Mouse (Mus musculus): Measurements from ENCODE around the gene Fam107a. TPM values are rescaled to one million over a fixed set of nuclear protein-coding genes. Genes with fewer than 3 reads are reported as not detected.

Gene Fam107a
- polyA plus RNA-seq, 1 experiment from 2014 or later = 8.2 TPM

DNA sequence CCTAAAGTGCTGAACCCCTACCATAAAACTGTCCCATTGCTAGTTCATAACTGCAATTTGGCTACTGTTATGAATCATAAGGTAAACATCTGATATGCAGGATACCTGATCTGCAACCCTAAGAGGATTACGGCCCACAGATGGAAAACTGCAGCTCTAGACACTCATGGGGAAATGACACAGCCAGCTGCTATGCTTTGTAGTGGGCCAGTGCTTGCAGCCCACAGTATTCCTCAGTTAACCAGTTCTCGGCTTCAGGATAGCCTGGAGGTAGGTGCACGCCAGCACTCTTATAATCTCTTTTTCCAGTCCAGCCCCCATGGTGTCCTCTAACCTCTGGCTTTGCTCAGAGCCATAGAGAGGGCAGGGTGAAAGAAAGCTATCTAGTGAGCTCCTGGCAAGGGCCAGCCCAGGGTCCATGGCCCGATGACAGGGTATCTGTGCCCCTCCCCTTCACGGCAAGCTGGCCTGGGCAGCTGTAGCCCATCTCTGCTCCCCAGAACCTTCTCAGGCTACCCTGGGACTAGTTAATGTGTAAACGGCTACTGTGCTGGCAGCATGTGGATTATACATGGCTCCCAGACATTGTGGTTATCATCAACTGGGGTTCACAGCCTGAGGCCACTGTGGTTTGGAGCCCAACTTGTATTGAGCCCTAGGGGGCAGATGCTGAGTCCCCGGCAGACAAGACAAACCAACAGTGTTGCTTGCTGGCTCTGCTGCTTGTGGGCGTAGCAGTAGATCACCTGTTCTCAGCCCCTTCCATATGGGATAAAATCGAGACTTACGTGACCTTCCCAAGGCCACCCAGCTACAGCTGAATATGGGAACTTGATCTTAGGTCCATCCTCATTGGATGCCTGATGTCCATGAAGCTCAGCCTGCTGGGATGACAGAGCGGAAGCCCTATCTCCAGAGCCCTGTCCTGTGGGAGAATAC is 14.8 kb upstream of the Fam107a start:
- DNase-seq (ENCODE audit: low spot score) = no peak
- Histone ChIP-seq H3K36me3 (ENCODE audit: insufficient read depth, low read length) (no peaks in the 10 kb centered on the region), H3K4me3 (replicated peaks; ENCODE audit: low read depth, low read length) (no peak overlapping the region), H3K9ac (ENCODE audit: low read depth, low read length) (no peak overlapping the region), H3K4me1 (replicated peaks; ENCODE audit: insufficient read depth, low read length) (peaks cover 21% of the 10 kb centered on the region), H3K4me2 (ENCODE audit: low read length) (no peak overlapping the region), H3K9me3 (replicated peaks; ENCODE audit: low read length) (no peaks in the 10 kb centered on the region), H3K27ac (peak overlapping the region; percentile 78), H3K27me3 (ENCODE audit: insufficient read depth, low read length) (no peaks in the 10 kb centered on the region)
- WGBS = 60% methylated on average over 11 of the region's 11 CpGs
- ATAC-seq (replicated peaks; ENCODE audit: low FRiP score, low read depth) = no peak
- no peak for TF ChIP-seq CTCF (IDR thresholded peaks at IDR 0.05; ENCODE audit: low read depth)

DNA sequence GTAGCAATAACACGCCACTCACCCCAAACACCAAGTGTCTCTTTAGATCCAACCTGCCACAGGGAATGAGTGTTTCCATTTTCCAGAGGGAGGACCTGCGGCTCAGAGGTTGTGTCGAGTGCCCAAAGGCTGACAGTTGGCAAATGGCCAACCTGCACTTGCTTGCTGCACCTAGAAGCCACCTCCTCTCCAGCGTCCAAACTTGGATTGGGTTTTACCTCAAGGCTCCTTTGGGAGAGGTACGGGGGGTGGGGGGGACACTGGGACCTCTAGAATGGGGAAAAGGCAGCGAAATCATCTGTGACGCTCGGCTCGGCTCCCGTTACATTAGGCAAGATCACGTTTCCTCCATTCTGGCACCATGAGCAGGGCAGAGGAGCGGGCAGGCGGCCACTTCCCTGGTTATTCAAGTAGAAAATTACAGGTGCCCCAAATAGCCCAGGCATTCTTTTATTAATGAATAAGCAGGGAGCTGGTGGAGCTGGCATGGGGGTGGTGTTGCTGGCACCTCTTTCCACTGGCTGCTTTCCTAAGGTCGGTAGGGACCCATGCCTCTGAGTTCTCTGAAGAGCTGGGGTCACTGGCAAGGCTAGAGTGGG is 13.6 kb upstream of the Fam107a start:
- no peaks in the 10 kb centered on the region for H3K27me3 ChIP-seq (ENCODE audit: insufficient read depth, low read length)
- WGBS = 38% methylated on average over 14 of the region's 14 CpGs
- DNase-seq (ENCODE audit: low spot score) (peak; percentile 83), ATAC-seq (replicated peaks; ENCODE audit: low FRiP score, low read depth) (peak; percentile 60)
- H3K4me3 ChIP-seq (replicated peaks; ENCODE audit: low read depth, low read length) = no peak overlapping the region
- TF ChIP-seq CTCF (IDR thresholded peaks at IDR 0.05; ENCODE audit: low read depth) = no peak
- no peaks in the 10 kb centered on the region for H3K9me3 ChIP-seq (replicated peaks; ENCODE audit: low read length)
- H3K27ac ChIP-seq = peak overlapping the region; percentile 78
- peak overlapping the region; percentile 32; the same call in 1 of the 2 replicates for H3K4me2 ChIP-seq (ENCODE audit: low read length)
- H3K4me1 ChIP-seq (replicated peaks; ENCODE audit: insufficient read depth, low read length) = peaks cover 26% of the 10 kb centered on the region
- no peak overlapping the region for H3K9ac ChIP-seq (ENCODE audit: low read depth, low read length)
- H3K36me3 ChIP-seq (ENCODE audit: insufficient read depth, low read length) = no peaks in the 10 kb centered on the region

DNA sequence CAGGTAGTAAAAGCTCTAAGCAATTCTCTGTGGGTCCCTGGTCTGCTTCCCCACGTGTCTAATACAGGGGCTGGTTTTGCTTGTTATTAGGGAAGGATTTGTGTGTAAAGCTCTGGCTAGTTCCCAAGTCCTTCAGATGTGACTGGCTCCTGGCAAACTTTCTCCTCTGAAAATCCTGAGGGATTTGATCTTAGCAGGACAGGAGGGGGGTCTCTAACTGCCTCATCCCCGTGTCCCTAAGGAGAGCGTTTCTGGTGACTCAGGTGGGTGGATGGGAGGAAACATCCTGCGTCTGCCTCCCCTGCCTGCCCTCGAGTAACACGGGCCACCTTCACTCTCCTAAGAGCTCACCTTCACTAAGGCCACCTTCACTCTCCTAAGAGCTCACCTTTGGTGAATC is 12.6 kb upstream of the Fam107a start:
- ATAC-seq (replicated peaks; ENCODE audit: low FRiP score, low read depth) = no peak
- H3K4me1 ChIP-seq (replicated peaks; ENCODE audit: insufficient read depth, low read length) = peaks cover 22% of the 10 kb centered on the region

DNA sequence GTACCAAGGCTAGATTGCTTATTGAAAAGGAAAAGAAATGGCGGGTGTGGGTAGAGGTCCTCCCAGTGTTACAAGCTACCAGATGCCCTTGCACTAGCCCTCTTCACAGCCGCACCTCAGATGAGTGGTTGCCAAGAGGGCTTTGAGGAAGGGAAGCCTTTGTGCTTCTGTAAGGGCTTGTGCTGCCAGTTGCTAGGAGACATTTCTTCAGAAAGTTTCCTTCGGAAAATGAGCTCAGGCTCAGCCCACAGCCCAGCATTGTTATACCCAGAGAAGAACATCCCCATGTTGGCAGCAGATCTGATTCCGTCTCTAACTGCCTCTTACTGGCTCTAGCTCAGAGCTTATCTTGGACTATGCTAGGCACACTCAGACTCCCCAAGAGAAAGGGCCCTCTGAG is 11.7 kb upstream of the Fam107a start:
- peak overlapping the region; percentile 78 for H3K27ac ChIP-seq
- ATAC-seq (replicated peaks; ENCODE audit: low FRiP score, low read depth) (no peak), DNase-seq (ENCODE audit: low spot score) (no peak)
- WGBS = 67% methylated on average over 4 of the region's 4 CpGs
- H3K27me3 ChIP-seq (ENCODE audit: insufficient read depth, low read length) = no peaks in the 10 kb centered on the region
- H3K4me2 ChIP-seq (ENCODE audit: low read length) = no peak overlapping the region
- TF ChIP-seq CTCF (IDR thresholded peaks at IDR 0.05; ENCODE audit: low read depth) = no peak
- H3K9ac ChIP-seq (ENCODE audit: low read depth, low read length) = no peak overlapping the region
- peaks cover 22% of the 10 kb centered on the region for H3K4me1 ChIP-seq (replicated peaks; ENCODE audit: insufficient read depth, low read length)
- H3K36me3 ChIP-seq (ENCODE audit: insufficient read depth, low read length) = no peaks in the 10 kb centered on the region
- no peak overlapping the region for H3K4me3 ChIP-seq (replicated peaks; ENCODE audit: low read depth, low read length)
- H3K9me3 ChIP-seq (replicated peaks; ENCODE audit: low read length) = no peaks in the 10 kb centered on the region

More for the DNA sequence above, 12.6 kb upstream of the Fam107a start:
- Histone ChIP-seq H3K4me3 (replicated peaks; ENCODE audit: low read depth, low read length) (no peak overlapping the region), H3K9ac (ENCODE audit: low read depth, low read length) (no peak overlapping the region), H3K27ac (peak overlapping the region; percentile 78), H3K9me3 (replicated peaks; ENCODE audit: low read length) (no peaks in the 10 kb centered on the region), H3K4me2 (ENCODE audit: low read length) (no peak overlapping the region), H3K36me3 (ENCODE audit: insufficient read depth, low read length) (no peaks in the 10 kb centered on the region), H3K27me3 (ENCODE audit: insufficient read depth, low read length) (no peaks in the 10 kb centered on the region)
- 29% methylated on average over 6 of the region's 6 CpGs for WGBS
- no peak for DNase-seq (ENCODE audit: low spot score)
- no peak for TF ChIP-seq CTCF (IDR thresholded peaks at IDR 0.05; ENCODE audit: low read depth)

DNA sequence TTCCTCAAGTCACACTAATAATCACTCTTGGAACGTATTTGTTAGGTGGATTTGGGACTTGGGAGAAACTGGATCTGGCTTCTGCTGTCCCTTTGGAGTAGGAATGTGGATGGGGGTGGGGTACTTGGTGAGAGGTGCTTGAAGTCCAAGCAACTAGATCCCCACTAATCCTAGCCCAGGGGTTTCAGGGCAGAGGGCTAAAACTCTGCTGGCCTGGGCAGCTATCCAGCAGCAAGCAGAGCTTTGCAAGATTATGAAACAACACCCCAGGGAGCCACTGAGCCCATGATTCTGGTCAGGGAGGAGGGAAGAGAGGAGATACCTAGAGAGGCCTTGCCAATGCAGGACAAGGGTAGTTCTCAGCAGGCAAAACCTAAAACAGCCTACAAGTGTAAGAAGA is 9.5 kb upstream of the Fam107a start:
- no peak for ATAC-seq (replicated peaks; ENCODE audit: low FRiP score, low read depth)
- no peak for DNase-seq (ENCODE audit: low spot score)
- Histone ChIP-seq H3K36me3 (ENCODE audit: insufficient read depth, low read length) (no peaks in the 10 kb centered on the region), H3K4me2 (ENCODE audit: low read length) (no peak overlapping the region), H3K27me3 (ENCODE audit: insufficient read depth, low read length) (no peaks in the 10 kb centered on the region), H3K27ac (peak overlapping the region; percentile 57), H3K9me3 (replicated peaks; ENCODE audit: low read length) (no peaks in the 10 kb centered on the region), H3K4me3 (replicated peaks; ENCODE audit: low read depth, low read length) (no peak overlapping the region), H3K9ac (ENCODE audit: low read depth, low read length) (no peak overlapping the region), H3K4me1 (replicated peaks; ENCODE audit: insufficient read depth, low read length) (peaks cover 16% of the 10 kb centered on the region)
- WGBS = 17% methylated on average over 1 of the region's 1 CpGs
- TF ChIP-seq CTCF (IDR thresholded peaks at IDR 0.05; ENCODE audit: low read depth) = no peak

DNA sequence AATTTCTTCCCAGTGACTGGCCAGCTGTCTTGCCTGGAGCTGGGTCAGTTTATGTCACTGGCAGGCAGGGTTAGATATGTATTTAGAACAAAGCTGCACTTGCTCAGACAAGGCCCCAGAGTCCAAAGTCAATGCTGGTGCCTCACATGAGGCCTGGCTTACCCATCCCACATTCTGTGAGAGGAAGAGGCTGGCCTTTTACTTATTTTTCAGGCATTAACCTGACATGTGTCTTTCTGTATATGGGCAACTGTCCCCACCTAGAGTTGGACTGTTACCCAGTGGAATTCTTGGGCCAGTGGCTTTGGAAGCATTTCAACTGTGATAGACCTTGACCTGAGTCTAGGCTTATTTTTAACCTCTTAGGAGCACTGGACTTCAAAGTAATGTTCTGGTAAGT is 9.1 kb upstream of the Fam107a start:
- Histone ChIP-seq H3K9ac (ENCODE audit: low read depth, low read length) (no peak overlapping the region), H3K36me3 (ENCODE audit: insufficient read depth, low read length) (no peaks in the 10 kb centered on the region), H3K4me3 (replicated peaks; ENCODE audit: low read depth, low read length) (no peak overlapping the region), H3K9me3 (replicated peaks; ENCODE audit: low read length) (no peaks in the 10 kb centered on the region), H3K4me2 (ENCODE audit: low read length) (no peak overlapping the region), H3K27ac (peak overlapping the region; percentile 76), H3K4me1 (replicated peaks; ENCODE audit: insufficient read depth, low read length) (peaks cover 11% of the 10 kb centered on the region; the same call in 1 of the 2 replicates), H3K27me3 (ENCODE audit: insufficient read depth, low read length) (no peaks in the 10 kb centered on the region)
- DNase-seq (ENCODE audit: low spot score) = no peak
- no peak for TF ChIP-seq CTCF (IDR thresholded peaks at IDR 0.05; ENCODE audit: low read depth)
- ATAC-seq (replicated peaks; ENCODE audit: low FRiP score, low read depth) = peak; percentile 74
